Mouse (Mus musculus) subcutaneous adipose tissue, adult 2 months (tissue): ENCODE data around the gene Fgf8. TPM values are rescaled to one million over a fixed set of nuclear protein-coding genes. Genes with fewer than 3 reads are reported as not detected.

Experiments
- polyA plus RNA-seq: library from polyadenylated mRNA; depleted of rRNA; stranded (reverse); fragments of >200 nt; gene quantifications from 2 replicates; pipeline ENCODE4 v1.2.3, GENCODE M21; 2012; ENCODE audit warnings: low replicate concordance; rRNA removed

Fgf8 gene
- not detected in 2 replicates for polyA plus RNA-seq

GRCm38 (mm10) chr19:45742218-45742983 lies at the start of gene Fgf8:
Gene Fgf8, minus strand, starts transcription at chr19:45742915.

GRCm38 (mm10) chr19:45783181-45783932 lies 40.6 kb upstream of the Fgf8 start, which contains the start of gene Mgea5:
Gene Mgea5, minus strand, starts transcription at chr19:45783837.

GRCm38 (mm10) chr19:45749243-45750043 lies 6.7 kb upstream of the Fgf8 start, which contains the start of gene Npm3:
Gene Npm3, minus strand, starts transcription at chr19:45749591.

Other genes with a start within 250 kb of the Fgf8 start
- 12.2 and 14.3 TPM in 2 replicates for gene Poll, start 182.4 kb downstream of the Fgf8 start, polyA plus RNA-seq
- 8.0 and 9.4 TPM in 2 replicates for gene Gm17018, start 182.3 kb downstream of the Fgf8 start, polyA plus RNA-seq
- 84.6 and 88.1 TPM in 2 replicates for gene Fbxw4, start 82.6 kb downstream of the Fgf8 start, polyA plus RNA-seq
- gene Npm3, start 6.7 kb upstream of the Fgf8 start, polyA plus RNA-seq = 32.8 and 85.2 TPM in 2 replicates
- 25.3 and 36.2 TPM in 2 replicates for gene Mgea5, start 40.9 kb upstream of the Fgf8 start, polyA plus RNA-seq
- gene Kcnip2, start 73.1 kb upstream of the Fgf8 start, polyA plus RNA-seq = 0.59 and 3.2 TPM in 2 replicates